Mouse (Mus musculus) liver, postnatal 0 days (tissue): ENCODE measurements around the gene Ntn4.

Experiments
- CTCF ChIP-seq: sonication (generic); IDR thresholded peaks from 2 replicates; pipeline ENCODE4 v1.5.1; 2016; ENCODE audit warnings: antibody characterized with exemption, low read depth
- EP300 ChIP-seq: IDR thresholded peaks from 2 replicates; pipeline ENCODE4 v1.6.1; 2016; ENCODE audit warnings: antibody characterized with exemption, low read depth, mild to moderate bottlenecking

GRCm38 (mm10) chr10:93635941-93636340, 4.5 kb upstream of the Ntn4 start:
- no peak for TF ChIP-seq CTCF
- TF ChIP-seq EP300: no peak
